17 mouse cellular contexts compared by ENCODE assay signal in genomic region chr11:50766461-50766860, GRCm38 (mm10).
A peak's percentile ranks its signal among the peaks of the same experiment; 100 is the strongest.
DNase-seq lines count a peak whose midpoint lies in the region; ATAC-seq and TF ChIP-seq lines count a peak whose summit lies in the region.
"Had no signal": no experiment of that assay in that cellular context is flagged by ENCODE, and none has a peak within 500 bp of the region (broad histone marks: within the 10 kb centered on the region; RNA-seq: fewer than 3 reads in every experiment).

No protein-coding gene starts in this region.

- DNase-seq in layer of hippocampus, adult 2 months (ENCODE audit: low spot score in 2 of 2), result no peak
- no peak for DNase-seq in layer of hippocampus, postnatal 10 days (ENCODE audit: low spot score in 2 of 2)
- peak; percentile 49 for DNase-seq in midbrain, postnatal 0 days (ENCODE audit: low spot score)
- peak; percentile 21 for DNase-seq in telencephalon, adult 2 months (ENCODE audit: low read depth, low spot score)
- no peak for DNase-seq in kidney, adult 9 months

- H3K4me1 ChIP-seq in midbrain, postnatal 0 days (ENCODE audit: insufficient read depth, low read length), result peaks cover 4% of the 10 kb centered on the region; the same call in 1 of the 2 replicates
- H3K4me1 ChIP-seq in midbrain, embryonic 16.5 days (ENCODE audit: control insufficient read depth, insufficient read depth, low read length), result peaks cover 4% of the 10 kb centered on the region; the same call in 1 of the 2 replicates

- H3K27me3 ChIP-seq in midbrain, postnatal 0 days (ENCODE audit: insufficient read depth, low read length), result no peaks in the 10 kb centered on the region
- H3K27me3 ChIP-seq in midbrain, embryonic 16.5 days (ENCODE audit: control insufficient read depth, insufficient read depth, low read depth, low read length), result no peaks in the 10 kb centered on the region
- H3K27me3 ChIP-seq: embryonic facial prominence, embryonic 13.5 days; forebrain, embryonic 13.5 days; heart, embryonic 12.5 days had no signal

- peak overlapping the region; percentile 67 for H3K27ac ChIP-seq in layer of hippocampus, adult 2 months
- H3K27ac ChIP-seq in midbrain, postnatal 0 days (ENCODE audit: low read depth, low read length), result peak overlapping the region; percentile 47; the same call in 1 of the 2 replicates
- H3K27ac ChIP-seq in midbrain, embryonic 16.5 days (ENCODE audit: low read length), result no peak overlapping the region
- H3K27ac ChIP-seq: embryonic facial prominence, embryonic 10.5 days; embryonic facial prominence, embryonic 13.5 days; forebrain, embryonic 13.5 days; gastrocnemius, adult 2 months; heart, embryonic 15.5 days; hindbrain, embryonic 10.5 days; hindbrain, embryonic 14.5 days had no signal

- ATAC-seq in midbrain, postnatal 0 days (ENCODE audit: low FRiP score), result no peak
- no peak for ATAC-seq in midbrain, embryonic 16.5 days
- ATAC-seq: CD4-positive, CD25-positive, alpha-beta regulatory T cell, adult 4 months; forebrain, embryonic 13.5 days; forebrain, embryonic 16.5 days had no signal

- no peaks in the 10 kb centered on the region for H3K9me3 ChIP-seq in midbrain, postnatal 0 days (ENCODE audit: low read length)
- no peaks in the 10 kb centered on the region for H3K9me3 ChIP-seq in midbrain, embryonic 16.5 days (replicated peaks; ENCODE audit: control insufficient read depth, low read length, poor library complexity, severe bottlenecking)
- H3K9me3 ChIP-seq: embryonic facial prominence, embryonic 10.5 days; embryonic facial prominence, embryonic 13.5 days; forebrain, embryonic 13.5 days; heart, embryonic 15.5 days; hindbrain, embryonic 10.5 days had no signal

- no peak overlapping the region for H3K4me2 ChIP-seq in midbrain, postnatal 0 days (ENCODE audit: low read depth, low read length, poor library complexity, severe bottlenecking)
- H3K4me2 ChIP-seq in midbrain, embryonic 16.5 days (ENCODE audit: low read length), result no peak overlapping the region
- H3K4me2 ChIP-seq: embryonic facial prominence, embryonic 13.5 days; forebrain, embryonic 13.5 days; heart, embryonic 12.5 days; heart, embryonic 15.5 days; hindbrain, embryonic 14.5 days had no signal

- WGBS in midbrain, postnatal 0 days, result 50% methylated on average over 7 of the region's 7 CpGs
- 67% methylated on average over 7 of the region's 7 CpGs for WGBS in midbrain, embryonic 16.5 days

- H3K36me3 ChIP-seq in midbrain, postnatal 0 days (ENCODE audit: insufficient read depth, low read length), result no peaks in the 10 kb centered on the region
- H3K36me3 ChIP-seq in midbrain, embryonic 16.5 days (ENCODE audit: control insufficient read depth, insufficient read depth, low read length), result no peaks in the 10 kb centered on the region
- H3K36me3 ChIP-seq: embryonic facial prominence, embryonic 10.5 days; embryonic facial prominence, embryonic 13.5 days; heart, embryonic 12.5 days; heart, embryonic 15.5 days; hindbrain, embryonic 10.5 days had no signal

- H3K9ac ChIP-seq in midbrain, postnatal 0 days (replicated peaks; ENCODE audit: low read length, poor library complexity, severe bottlenecking), result no peak overlapping the region
- H3K9ac ChIP-seq in midbrain, embryonic 16.5 days (ENCODE audit: low read depth, low read length), result no peak overlapping the region
- H3K9ac ChIP-seq: embryonic facial prominence, embryonic 13.5 days; forebrain, embryonic 13.5 days; heart, embryonic 12.5 days; heart, embryonic 15.5 days; hindbrain, embryonic 14.5 days had no signal

- TF ChIP-seq CTCF in layer of hippocampus, adult 2 months (conservative IDR thresholded peaks at IDR 0.05), result no peak
- TF ChIP-seq CTCF in midbrain, postnatal 0 days (IDR thresholded peaks at IDR 0.05), result no peak

- H3K4me3 ChIP-seq in layer of hippocampus, adult 2 months, result no peak overlapping the region
- H3K4me3 ChIP-seq in midbrain, postnatal 0 days (ENCODE audit: low read depth, low read length), result no peak overlapping the region
- H3K4me3 ChIP-seq in midbrain, embryonic 16.5 days (ENCODE audit: low read depth, low read length), result no peak overlapping the region
- H3K4me3 ChIP-seq: embryonic facial prominence, embryonic 10.5 days; embryonic facial prominence, embryonic 13.5 days; erythroblast, embryonic 14.5 days; forebrain, embryonic 13.5 days; gastrocnemius, adult 2 months; heart, embryonic 12.5 days; heart, embryonic 15.5 days; hindbrain, embryonic 10.5 days had no signal

Comparison
In these comparisons a context has a peak if more than half of its experiments do, and no peak if none do; other contexts are left out.
1. DNase-seq: peak in midbrain, postnatal 0 days (single experiment) and telencephalon, adult 2 months (single experiment); none in layer of hippocampus, adult 2 months (0 of 2), layer of hippocampus, postnatal 10 days (0 of 2) and kidney, adult 9 months (single experiment).